10 mouse cellular contexts compared by ENCODE assay signal in genomic region chr14:21253993-21254339, GRCm38 (mm10).
DNase-seq lines count a peak whose midpoint lies in the region; ATAC-seq and TF ChIP-seq lines count a peak whose summit lies in the region.
"Had no signal": no experiment of that assay in that cellular context is flagged by ENCODE, and none has a peak within 500 bp of the region (broad histone marks: within the 10 kb centered on the region; RNA-seq: fewer than 3 reads in every experiment).

No protein-coding gene starts in this region.

- H3K9ac ChIP-seq in MEL (ENCODE audit: control insufficient read depth, low read depth, low read length, poor library complexity, severe bottlenecking) = no peak overlapping the region
- peak overlapping the region; percentile 22; the same call in 1 of the 2 replicates for H3K9ac ChIP-seq in forebrain, embryonic 16.5 days (replicated peaks; ENCODE audit: low read depth, low read length)
- no peak overlapping the region for H3K9ac ChIP-seq in midbrain, embryonic 15.5 days
- H3K9ac ChIP-seq: liver, embryonic 13.5 days; neural tube, embryonic 12.5 days had no signal

- no peak for TF ChIP-seq POLR2A in MEL (IDR thresholded peaks at IDR 0.05; ENCODE audit: control insufficient read depth in 1 of 2, insufficient read depth in 1 of 2, low read depth in 1 of 2, low read length in 2 of 2, poor library complexity in 1 of 2)

- TF ChIP-seq RAD21 in MEL (IDR thresholded peaks at IDR 0.05; ENCODE audit: low read depth, low read length) = peak; percentile 2; the same call in 1 of the 2 replicates

- H3K4me1 ChIP-seq in MEL (ENCODE audit: control insufficient read depth in 1 of 2, insufficient read depth in 2 of 2, low read length in 2 of 2) = no peaks in the 10 kb centered on the region
- H3K4me1 ChIP-seq in forebrain, embryonic 16.5 days (replicated peaks; ENCODE audit: control insufficient read depth, insufficient read depth, low read length) = peaks cover 19% of the 10 kb centered on the region
- peaks cover 25% of the 10 kb centered on the region for H3K4me1 ChIP-seq in midbrain, embryonic 15.5 days
- H3K4me1 ChIP-seq: liver, embryonic 13.5 days had no signal

- H3K4me2 ChIP-seq in forebrain, embryonic 16.5 days (ENCODE audit: low read length) = peak overlapping the region; percentile 28
- no peak overlapping the region for H3K4me2 ChIP-seq in midbrain, embryonic 15.5 days
- H3K4me2 ChIP-seq: liver, embryonic 13.5 days had no signal

- H3K4me3 ChIP-seq in MEL (ENCODE audit: control insufficient read depth in 1 of 2, insufficient read depth in 1 of 2, low read depth in 2 of 2, low read length in 2 of 2) = no peak overlapping the region
- no peak overlapping the region for H3K4me3 ChIP-seq in forebrain, embryonic 16.5 days (replicated peaks; ENCODE audit: low read length)
- H3K4me3 ChIP-seq in midbrain, embryonic 15.5 days = no peak overlapping the region
- H3K4me3 ChIP-seq: liver, embryonic 13.5 days; neural tube, embryonic 12.5 days had no signal

- DNase-seq in embryo, embryonic 10.5 days (ENCODE audit: low spot score) = peak; percentile 48
- no peak for DNase-seq in embryo, embryonic 10 days (ENCODE audit: low spot score)
- DNase-seq in MEL (ENCODE audit: low read depth, low spot score) = peak; percentile 20
- DNase-seq in right cerebral cortex, adult 2 months (ENCODE audit: low spot score in 2 of 2) = no peak
- DNase-seq in left cerebral cortex, postnatal 36 days (ENCODE audit: low spot score in 2 of 2) = no peak
- DNase-seq in frontal cortex, postnatal 10 days (ENCODE audit: low spot score in 2 of 2) = no peak
- DNase-seq: liver, embryonic 13.5 days had no signal

- ATAC-seq in forebrain, embryonic 16.5 days = no peak
- no peak for ATAC-seq in midbrain, embryonic 15.5 days (replicated peaks)

- no peak for TF ChIP-seq EP300 in MEL (IDR thresholded peaks at IDR 0.05; ENCODE audit: low read depth in 1 of 2, low read length in 2 of 2)

- peak in 2 of 3 experiments; percentile 3 to 39; a peak in 2 of 6 replicates for TF ChIP-seq CTCF in MEL (IDR thresholded peaks at IDR 0.05 in 2 of 3, conservative IDR thresholded peaks at IDR 0.05 in 1 of 3; ENCODE audit: control insufficient read depth in 1 of 3, insufficient read depth in 1 of 3, low read depth in 2 of 3, low read length in 3 of 3, poor library complexity in 1 of 3, severe bottlenecking in 1 of 3)

- H3K27ac ChIP-seq in MEL (ENCODE audit: control insufficient read depth, low read depth, low read length) = no peak overlapping the region
- H3K27ac ChIP-seq in forebrain, embryonic 16.5 days (ENCODE audit: low read length) = peak overlapping the region; percentile 95
- H3K27ac ChIP-seq in midbrain, embryonic 15.5 days = peak overlapping the region; percentile 78
- H3K27ac ChIP-seq: liver, embryonic 13.5 days; neural tube, embryonic 12.5 days had no signal

- H3K9me3 ChIP-seq in MEL (replicated peaks; ENCODE audit: insufficient read depth, low read length) = no peaks in the 10 kb centered on the region
- no peaks in the 10 kb centered on the region for H3K9me3 ChIP-seq in forebrain, embryonic 16.5 days (ENCODE audit: control insufficient read depth, low read length)
- no peaks in the 10 kb centered on the region for H3K9me3 ChIP-seq in midbrain, embryonic 15.5 days
- H3K9me3 ChIP-seq: liver, embryonic 13.5 days; neural tube, embryonic 12.5 days had no signal

- H3K27me3 ChIP-seq in MEL (ENCODE audit: control insufficient read depth in 1 of 2, insufficient read depth in 2 of 2, low read length in 2 of 2) = no peaks in the 10 kb centered on the region
- H3K27me3 ChIP-seq in forebrain, embryonic 16.5 days (replicated peaks; ENCODE audit: control insufficient read depth, insufficient read depth, low read length) = no peaks in the 10 kb centered on the region
- no peaks in the 10 kb centered on the region for H3K27me3 ChIP-seq in midbrain, embryonic 15.5 days (replicated peaks)
- H3K27me3 ChIP-seq: liver, embryonic 13.5 days; neural tube, embryonic 12.5 days had no signal

- H3K79me2 ChIP-seq in MEL (ENCODE audit: control insufficient read depth, insufficient read depth, low read length, poor library complexity) = no peaks in the 10 kb centered on the region

- H3K36me3 ChIP-seq in MEL (ENCODE audit: control insufficient read depth in 1 of 2, insufficient read depth in 2 of 2, low read length in 2 of 2) = no peaks in the 10 kb centered on the region
- no peaks in the 10 kb centered on the region for H3K36me3 ChIP-seq in forebrain, embryonic 16.5 days (ENCODE audit: control insufficient read depth, insufficient read depth)
- H3K36me3 ChIP-seq in midbrain, embryonic 15.5 days (replicated peaks) = no peaks in the 10 kb centered on the region
- H3K36me3 ChIP-seq: neural tube, embryonic 12.5 days had no signal

- 22% methylated on average over 2 of the region's 2 CpGs for WGBS in forebrain, embryonic 16.5 days
- WGBS in midbrain, embryonic 15.5 days = 33% methylated on average over 2 of the region's 2 CpGs

- intact Hi-C loops in left cerebral cortex, postnatal 36 days (cut with DNase I) = loop anchor here (5.0 to 10.0 kb wide), 3 partner anchors 58 to 102 kb away; no protein-coding TSS in a partner anchor

TF ChIP-seq in MEL, 35 proteins besides CTCF, POLR2A, EP300 and RAD21:
- TF ChIP-seq ZKSCAN1 (IDR thresholded peaks at IDR 0.05; ENCODE audit: low read depth, low read length) (no peak), MEF2A (IDR thresholded peaks at IDR 0.05; ENCODE audit: extremely low read depth, insufficient replicate concordance, low read depth, low read length, poor library complexity, severe bottlenecking) (no peak), TCF12 (IDR thresholded peaks at IDR 0.05; ENCODE audit: low read depth, low read length) (no peak), MAZ (IDR thresholded peaks at IDR 0.05; ENCODE audit: low read depth, low read length) (no peak), CHD2 (IDR thresholded peaks at IDR 0.05; ENCODE audit: low read length) (no peak), NRF1 (IDR thresholded peaks at IDR 0.05; ENCODE audit: insufficient read depth, low read depth, low read length, poor library complexity, severe bottlenecking) (no peak), SMC3 (IDR thresholded peaks at IDR 0.05; ENCODE audit: low read depth, low read length) (peak; percentile 48), USF1 (IDR thresholded peaks at IDR 0.05; ENCODE audit: low read depth, low read length) (no peak), USF2 (IDR thresholded peaks at IDR 0.05; ENCODE audit: borderline replicate concordance in 1 of 2, insufficient read depth in 1 of 2, low read depth in 1 of 2, low read length in 2 of 2) (no peak), NELFE (IDR thresholded peaks at IDR 0.05; ENCODE audit: low read depth, low read length) (no peak), E2F4 (IDR thresholded peaks at IDR 0.05; ENCODE audit: borderline replicate concordance, low read depth, low read length) (no peak), ZC3H11A (IDR thresholded peaks at IDR 0.05; ENCODE audit: low read depth, low read length) (0 out of 2 replicates have a peak, but pooled peaks have one; percentile 2), MXI1 (IDR thresholded peaks at IDR 0.05; ENCODE audit: low read depth, low read length) (no peak)

Comparison
In these comparisons a context has a peak if more than half of its experiments do, and no peak if none do; other contexts are left out.
1. DNase-seq: peak in embryo, embryonic 10.5 days (single experiment) and MEL (single experiment); none in embryo, embryonic 10 days (single experiment), right cerebral cortex, adult 2 months (0 of 2), left cerebral cortex, postnatal 36 days (0 of 2) and frontal cortex, postnatal 10 days (0 of 2).